Mouse (Mus musculus): ENCODE data around the gene Olfr191.

DNA sequence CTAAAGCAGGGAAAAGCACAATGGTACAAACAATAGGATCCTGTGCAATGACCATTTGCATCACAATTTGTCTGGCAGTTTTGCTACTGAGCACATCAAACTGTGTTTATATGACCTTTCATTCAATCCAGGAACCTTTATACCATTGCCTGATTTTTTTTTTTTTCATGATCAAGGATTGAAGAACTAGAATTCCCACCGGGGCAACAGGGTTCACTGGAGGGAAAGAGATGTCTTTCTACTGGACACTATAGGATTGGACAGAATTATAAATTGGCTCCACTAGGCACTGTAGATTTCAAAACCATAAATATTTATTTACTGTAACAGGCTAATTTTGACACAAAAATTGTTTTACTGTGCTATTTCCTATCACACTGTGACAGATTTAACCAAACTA lies 22.2 kb upstream of the Olfr191 start, which contains the start of gene Olfr193:
- TF ChIP-seq CTCF (IDR thresholded peaks at IDR 0.05; ENCODE audit: low read depth, low read length) = no peak
- no peak for TF ChIP-seq EP300 (IDR thresholded peaks at IDR 0.05; ENCODE audit: insufficient read depth, low read depth, low read length)
